Mouse (Mus musculus): ENCODE data around the gene Efcab14. TPM values are rescaled to one million over a fixed set of nuclear protein-coding genes. Genes with fewer than 3 reads are reported as not detected.

The Efcab14 gene
- 10.3 and 10.7 TPM in 2 replicates for polyA plus RNA-seq (2015; fragmentation: Nextera tagmentation; extraction: Ambion mirVana)

GRCm38 (mm10) chr4:115737551-115738041 is at the start of gene Efcab14:
TSS of gene Efcab14 (plus strand) at chr4:115737744.
- no peaks in the 10 kb centered on the region for H3K27me3 ChIP-seq
- H3K4me1 ChIP-seq (replicated peaks) = peaks cover 27% of the 10 kb centered on the region
- H3K9me3 ChIP-seq (replicated peaks) = no peaks in the 10 kb centered on the region
- ATAC-seq (ENCODE audit: insufficient read depth) = peak; percentile 100
- peak within 1 kb of the TSS; percentile 74 for H3K27ac ChIP-seq (replicated peaks)
- peaks cover 24% of the 10 kb centered on the region for H3K36me3 ChIP-seq (replicated peaks)
- WGBS (ENCODE audit: insufficient replicate concordance) = under 1% methylated on average over 45 of the region's 45 CpGs
- H3K9ac ChIP-seq = peak within 1 kb of the TSS; percentile 86
- peak within 1 kb of the TSS; percentile 80 for H3K4me3 ChIP-seq (replicated peaks)
- H3K4me2 ChIP-seq = peak within 1 kb of the TSS; percentile 82

- Histone ChIP-seq H3K4me3 (replicated peaks) (no peak overlapping the region), H3K9ac (no peak overlapping the region), H3K27me3 (no peaks in the 10 kb centered on the region), H3K9me3 (replicated peaks) (no peaks in the 10 kb centered on the region), H3K4me2 (no peak overlapping the region), H3K36me3 (replicated peaks) (no peaks in the 10 kb centered on the region), H3K27ac (replicated peaks) (no peak overlapping the region), H3K4me1 (replicated peaks) (no peaks in the 10 kb centered on the region)
- ATAC-seq (ENCODE audit: insufficient read depth) = no peak
- 62% methylated on average over 3 of the region's 3 CpGs for WGBS (ENCODE audit: insufficient replicate concordance)
Observed at GRCm38 (mm10) chr4:115701468-115701867, 36.1 kb upstream of the Efcab14 start.

DNA sequence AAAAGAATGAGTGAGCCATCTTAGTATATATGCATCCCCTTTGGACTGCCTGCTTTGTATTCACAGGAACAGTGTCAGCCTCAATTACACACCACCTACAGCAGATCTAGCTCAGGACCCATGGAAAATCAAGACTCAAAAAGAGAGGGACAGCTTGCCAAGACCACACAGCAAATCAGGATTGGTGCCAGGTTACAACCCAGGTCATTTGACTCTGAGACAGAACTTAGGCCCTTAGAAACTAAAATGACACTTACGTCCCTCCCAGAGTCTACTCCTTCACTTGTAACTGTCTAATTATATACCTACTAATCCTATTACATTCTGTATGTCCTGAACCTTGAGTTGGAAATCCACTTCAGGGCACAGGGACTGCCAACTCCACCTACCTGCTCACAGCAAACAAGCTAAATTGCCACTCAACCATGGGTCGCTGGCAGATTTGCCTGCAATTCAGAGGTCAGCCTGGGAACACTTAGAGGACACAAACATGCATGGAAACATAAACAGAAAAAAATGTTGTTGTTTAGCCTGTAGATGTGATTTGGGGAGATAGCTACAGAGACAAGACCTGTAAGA is 33.5 kb upstream of the Efcab14 start:
- Histone ChIP-seq H3K27ac (replicated peaks) (no peak overlapping the region), H3K4me1 (replicated peaks) (no peaks in the 10 kb centered on the region), H3K27me3 (no peaks in the 10 kb centered on the region), H3K4me3 (replicated peaks) (no peak overlapping the region), H3K9ac (no peak overlapping the region), H3K4me2 (no peak overlapping the region), H3K9me3 (replicated peaks) (no peaks in the 10 kb centered on the region), H3K36me3 (replicated peaks) (no peaks in the 10 kb centered on the region)
- WGBS (ENCODE audit: insufficient replicate concordance) = 66% methylated on average over 2 of the region's 2 CpGs
- ATAC-seq (ENCODE audit: insufficient read depth) = no peak

GRCm38 (mm10) chr4:115708974-115709593 is 28.5 kb upstream of the Efcab14 start:
- H3K27ac ChIP-seq (replicated peaks) = no peak overlapping the region
- H3K4me2 ChIP-seq = no peak overlapping the region
- no peaks in the 10 kb centered on the region for H3K27me3 ChIP-seq
- no peak overlapping the region for H3K9ac ChIP-seq
- WGBS (ENCODE audit: insufficient replicate concordance) = 28% methylated on average over 13 of the region's 13 CpGs
- H3K4me1 ChIP-seq (replicated peaks) = no peaks in the 10 kb centered on the region
- H3K4me3 ChIP-seq (replicated peaks) = no peak overlapping the region
- no peak for ATAC-seq (ENCODE audit: insufficient read depth)
- no peaks in the 10 kb centered on the region for H3K36me3 ChIP-seq (replicated peaks)
- no peaks in the 10 kb centered on the region for H3K9me3 ChIP-seq (replicated peaks)

DNA sequence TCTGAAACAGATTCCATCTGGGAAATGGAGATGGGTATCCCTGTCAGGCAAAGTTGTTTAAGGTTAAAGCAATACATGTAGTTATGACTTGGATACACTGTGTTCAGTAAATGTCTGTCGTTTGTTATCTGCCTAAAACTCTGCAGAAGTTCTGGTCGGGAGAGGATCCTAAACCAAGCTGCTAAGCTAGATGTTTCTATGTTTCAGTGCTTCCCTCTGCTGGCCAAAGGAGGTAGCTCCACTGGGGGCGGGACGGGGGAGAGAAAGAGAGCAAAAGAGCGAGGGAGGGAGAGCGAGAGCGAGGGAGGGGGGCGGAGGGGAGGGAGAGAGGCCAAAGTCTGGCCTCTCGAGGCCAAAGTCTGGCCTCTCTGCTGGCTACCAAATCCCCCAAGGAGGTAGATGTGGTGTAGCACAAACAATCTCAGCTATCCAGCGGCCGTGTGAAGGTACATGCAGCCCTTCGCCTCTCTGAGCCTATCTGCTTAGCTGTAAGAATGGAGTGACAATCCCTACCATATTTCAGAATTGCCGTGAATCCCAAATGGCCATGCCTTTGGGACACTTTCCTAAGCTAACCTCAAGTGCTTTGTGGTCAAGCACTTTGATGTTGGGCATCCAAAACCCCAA is 27.6 kb upstream of the Efcab14 start:
- H3K27me3 ChIP-seq = no peaks in the 10 kb centered on the region
- no peaks in the 10 kb centered on the region for H3K9me3 ChIP-seq (replicated peaks)
- H3K27ac ChIP-seq (replicated peaks) = no peak overlapping the region
- no peaks in the 10 kb centered on the region for H3K36me3 ChIP-seq (replicated peaks)
- ATAC-seq (ENCODE audit: insufficient read depth) = no peak
- peak overlapping the region; percentile 46 for H3K4me2 ChIP-seq
- H3K4me3 ChIP-seq (replicated peaks) = no peak overlapping the region
- H3K9ac ChIP-seq = no peak overlapping the region
- H3K4me1 ChIP-seq (replicated peaks) = no peaks in the 10 kb centered on the region
- 13% methylated on average over 12 of the region's 13 CpGs for WGBS (ENCODE audit: insufficient replicate concordance)

DNA sequence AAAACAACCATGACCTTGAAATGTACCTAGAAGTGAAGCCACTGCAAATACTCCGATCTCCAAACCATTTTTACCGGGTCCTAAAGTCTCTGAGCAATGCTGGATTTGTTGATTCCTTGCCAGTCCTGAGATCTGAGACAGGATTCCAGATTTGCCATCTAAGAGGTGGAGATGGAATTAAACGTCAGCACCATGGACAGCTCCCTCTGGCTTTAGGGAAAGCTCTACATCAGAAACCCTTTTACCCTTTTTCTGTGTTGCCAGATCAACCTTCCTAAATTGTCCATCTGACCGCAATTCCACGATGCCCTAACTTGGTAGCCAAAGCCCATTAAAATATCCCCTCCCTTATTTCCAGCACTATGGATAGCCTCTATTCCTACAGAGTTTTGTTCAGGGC is 8.8 kb upstream of the Efcab14 start:
- Histone ChIP-seq H3K36me3 (replicated peaks) (no peaks in the 10 kb centered on the region), H3K4me3 (replicated peaks) (no peak overlapping the region), H3K4me2 (no peak overlapping the region), H3K9ac (no peak overlapping the region), H3K9me3 (replicated peaks) (no peaks in the 10 kb centered on the region), H3K4me1 (replicated peaks) (no peaks in the 10 kb centered on the region; the same call in 1 of the 2 replicates), H3K27me3 (no peaks in the 10 kb centered on the region), H3K27ac (replicated peaks) (no peak overlapping the region)
- ATAC-seq (ENCODE audit: insufficient read depth) = no peak
- 5% methylated on average over 5 of the region's 5 CpGs for WGBS (ENCODE audit: insufficient replicate concordance)

- H3K9me3 ChIP-seq (replicated peaks) = no peaks in the 10 kb centered on the region
- no peak overlapping the region for H3K9ac ChIP-seq
- WGBS (ENCODE audit: insufficient replicate concordance) = 9% methylated on average over 7 of the region's 7 CpGs
- no peak overlapping the region for H3K4me3 ChIP-seq (replicated peaks)
- no peaks in the 10 kb centered on the region; the same call in 1 of the 2 replicates for H3K4me1 ChIP-seq (replicated peaks)
- no peak overlapping the region for H3K4me2 ChIP-seq
- H3K36me3 ChIP-seq (replicated peaks) = no peaks in the 10 kb centered on the region
- H3K27me3 ChIP-seq = no peaks in the 10 kb centered on the region
- no peak overlapping the region for H3K27ac ChIP-seq (replicated peaks)
- ATAC-seq (ENCODE audit: insufficient read depth) = 0 out of 2 replicates have a peak, but pooled peaks have one; percentile 47
Observed at GRCm38 (mm10) chr4:115731588-115732222, 5.8 kb upstream of the Efcab14 start.

GRCm38 (mm10) chr4:115732223-115732818 is 5.2 kb upstream of the Efcab14 start:
- Histone ChIP-seq H3K9ac (no peak overlapping the region), H3K27me3 (no peaks in the 10 kb centered on the region), H3K27ac (replicated peaks) (no peak overlapping the region), H3K4me3 (replicated peaks) (no peak overlapping the region), H3K36me3 (replicated peaks) (no peaks in the 10 kb centered on the region), H3K9me3 (replicated peaks) (no peaks in the 10 kb centered on the region), H3K4me2 (no peak overlapping the region), H3K4me1 (replicated peaks) (peaks cover 4% of the 10 kb centered on the region; the same call in 1 of the 2 replicates)
- WGBS (ENCODE audit: insufficient replicate concordance) = 31% methylated on average over 3 of the region's 3 CpGs
- no peak for ATAC-seq (ENCODE audit: insufficient read depth)

DNA sequence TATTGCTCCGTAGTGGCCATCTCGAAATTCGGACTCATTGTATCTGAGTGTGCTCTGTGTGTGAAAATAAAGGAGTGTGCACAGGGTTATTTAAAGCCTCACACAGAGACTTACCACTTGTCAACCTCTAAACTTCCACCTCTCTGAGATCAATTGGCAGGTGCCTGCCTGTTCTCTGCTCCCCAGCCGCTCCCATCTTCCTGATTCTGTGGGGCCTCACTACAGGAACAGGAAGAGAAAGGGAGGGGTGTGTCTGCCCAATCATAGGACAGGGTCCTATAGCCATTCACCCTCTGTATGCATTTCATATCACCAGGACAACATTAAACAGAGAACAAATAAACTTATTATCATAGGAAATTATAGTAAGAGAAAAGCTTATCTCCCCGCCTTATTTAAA is 3.8 kb upstream of the Efcab14 start:
- Histone ChIP-seq H3K27me3 (no peaks in the 10 kb centered on the region), H3K9me3 (replicated peaks) (no peaks in the 10 kb centered on the region), H3K9ac (no peak overlapping the region), H3K36me3 (replicated peaks) (no peaks in the 10 kb centered on the region), H3K27ac (replicated peaks) (no peak overlapping the region), H3K4me2 (no peak overlapping the region), H3K4me1 (replicated peaks) (peaks cover 12% of the 10 kb centered on the region), H3K4me3 (replicated peaks) (no peak overlapping the region)
- ATAC-seq (ENCODE audit: insufficient read depth) = no peak
- 49% methylated on average over 5 of the region's 5 CpGs for WGBS (ENCODE audit: insufficient replicate concordance)

GRCm38 (mm10) chr4:115734867-115735266 is 2.7 kb upstream of the Efcab14 start:
- 54% methylated on average over 4 of the region's 4 CpGs for WGBS (ENCODE audit: insufficient replicate concordance)

More at GRCm38 (mm10) chr4:115734867-115735266, 2.7 kb upstream of the Efcab14 start:
- Histone ChIP-seq H3K4me3 (replicated peaks) (no peak overlapping the region), H3K4me1 (replicated peaks) (peaks cover 23% of the 10 kb centered on the region), H3K4me2 (no peak overlapping the region), H3K36me3 (replicated peaks) (peaks cover under 1% of the 10 kb centered on the region; the same call in 1 of the 2 replicates), H3K9ac (no peak overlapping the region), H3K27me3 (no peaks in the 10 kb centered on the region), H3K9me3 (replicated peaks) (no peaks in the 10 kb centered on the region), H3K27ac (replicated peaks) (no peak overlapping the region)
- no peak for ATAC-seq (ENCODE audit: insufficient read depth)

Measured in liver, embryonic 15.5 days (tissue).